Mouse (Mus musculus) kidney, embryonic 15.5 days (tissue): ENCODE results near the gene Zfp169. TPM values are rescaled to one million over a fixed set of nuclear protein-coding genes. Genes with fewer than 3 reads are reported as not detected.
A peak's percentile ranks its signal among the peaks of the same experiment; 100 is the strongest.

Source experiments
- ATAC-seq: fragments of 200-750 bp; cut with Nextera tagmentation; replicated peaks from 2 replicates; pipeline ENCODE4 v1.8.0; 2017; ENCODE audit warnings: moderate TSS enrichment; ENCODE audit not compliant: low FRiP score
- H3K27ac ChIP-seq: fragments of 300-500 bp; sonication (generic); 2 replicates; pipeline ENCODE4 v1.5.1; 2015; ENCODE audit warnings: mild to moderate bottlenecking, inconsistent platforms
- H3K27me3 ChIP-seq: fragments of 300-500 bp; sonication (generic); 2 replicates; pipeline ENCODE4 v1.6.1; 2015; ENCODE audit warnings: inconsistent platforms
- H3K36me3 ChIP-seq: fragments of 300-500 bp; sonication (generic); 2 replicates; pipeline ENCODE4 v1.6.1; 2015; ENCODE audit warnings: inconsistent platforms
- H3K4me1 ChIP-seq: fragments of 300-500 bp; sonication (generic); 2 replicates; pipeline ENCODE4 v1.6.1; 2015; ENCODE audit warnings: inconsistent platforms
- H3K4me2 ChIP-seq: fragments of 300-500 bp; sonication (generic); 2 replicates; pipeline ENCODE4 v1.6.1; 2015; ENCODE audit warnings: moderate library complexity, mild to moderate bottlenecking, inconsistent platforms
- H3K4me3 ChIP-seq: fragments of 300-500 bp; sonication (generic); replicated peaks from 2 replicates; pipeline ENCODE4 v1.5.1; 2015; ENCODE audit warnings: mild to moderate bottlenecking, inconsistent platforms
- H3K9ac ChIP-seq: fragments of 300-500 bp; sonication (generic); 2 replicates; pipeline ENCODE4 v1.6.1; 2015; ENCODE audit warnings: mild to moderate bottlenecking, inconsistent platforms
- H3K9me3 ChIP-seq: fragments of 300-500 bp; sonication (generic); replicated peaks from 2 replicates; pipeline ENCODE4 v1.6.1; 2016; ENCODE audit warnings: inconsistent platforms
- WGBS: fragments of 180-500 bp; shearing (Covaris S2); methylation state at CpG from one replicate; pipeline ENCODE4 v1.1.7; 2015; ENCODE audit warnings: mixed read lengths; 5-methylcytosine and 5-hydroxymethylcytosine counted together
- microRNA counts: library from miRNA; unstranded; fragments of <30 nt; microRNA quantifications from one replicate; lab custom pipeline; 2016
- microRNA-seq: library from miRNA; unstranded; fragments of <30 nt; microRNA quantifications from one replicate; pipeline ENCODE4, GENCODE M21; 2016
- polyA plus RNA-seq: library from polyadenylated mRNA; unstranded; fragments of >200 nt; fragmentation: Nextera tagmentation; extraction: Ambion mirVana; gene quantifications from 2 replicates; pipeline ENCODE4 v1.2.1, GENCODE M21; 2015

The Zfp169 gene
- polyA plus RNA-seq, 1 experiment from 2014 or later = 3.9 TPM

GRCm38 (mm10) chr13:48438321-48438720 lies 74.9 kb downstream of the Zfp169 start:
- Histone ChIP-seq H3K4me2 (no peak overlapping the region), H3K36me3 (no peaks in the 10 kb centered on the region), H3K4me3 (no peak overlapping the region), H3K27me3 (no peaks in the 10 kb centered on the region), H3K4me1 (peaks cover 17% of the 10 kb centered on the region; the same call in 1 of the 2 replicates), H3K9me3 (no peaks in the 10 kb centered on the region), H3K9ac (no peak overlapping the region), H3K27ac (no peak overlapping the region)
- WGBS = 50% methylated on average over 5 of the region's 5 CpGs
- peak; percentile 52 for ATAC-seq

MicroRNAs within 50 kb of the gene (microRNA counts, 519-probe panel; counts per million panel counts)
- microRNA mmu-let-7a (lab: Ali Mortazavi, UCI) (4,364 counts per million, percentile 99 among the panel's probes with 10 or more counts), microRNA mmu-let-7d (lab: Ali Mortazavi, UCI) (4,427 counts per million, percentile 99 among the panel's probes with 10 or more counts), microRNA mmu-let-7f (lab: Ali Mortazavi, UCI) (3,996 counts per million, percentile 95 among the panel's probes with 10 or more counts)

Small RNA genes within 50 kb of the gene (microRNA-seq; reads per million reads assigned to microRNA genes)
- gene Gm24111 (not detected), gene Mirlet7a-1 (193 reads per million, percentile 65 among the genes with 10 or more reads in this experiment), gene Mirlet7d (14,497 reads per million, percentile 96 among the genes with 10 or more reads in this experiment), gene Mirlet7f-1 (not detected)

Other genes with a start within 250 kb of the Zfp169 start
- gene A830005F24Rik, start 119 bp upstream of the Zfp169 start, polyA plus RNA-seq = 1.2 and 1.5 TPM in 2 replicates
- gene Ptpdc1, start 112.2 kb upstream of the Zfp169 start, polyA plus RNA-seq = 10.6 and 11.1 TPM in 2 replicates
- 0.10 and 0.12 TPM in 2 replicates for gene Barx1, start 149.5 kb upstream of the Zfp169 start, polyA plus RNA-seq